Mouse (Mus musculus) left cerebral cortex, adult 11 months (tissue): Measurements from ENCODE around the gene Adamtsl5.

Experiments
- DNase-seq: peaks from one replicate; pipeline ENCODE4 v3.0.0; 2022; ENCODE audit warnings: low spot score

Adamtsl5 gene

GRCm38 (mm10) chr10:80348244-80348781 is at the start of gene Adamtsl5:
TSS of gene Adamtsl5 (minus strand) at chr10:80348412.
- no peak for DNase-seq

- DNase-seq = no peak
Measured at GRCm38 (mm10) chr10:80397524-80398173, 49.4 kb upstream of the Adamtsl5 start.

- no peak for DNase-seq
Measured at GRCm38 (mm10) chr10:80396822-80397523, 48.8 kb upstream of the Adamtsl5 start.

- no peak for DNase-seq
Measured at GRCm38 (mm10) chr10:80395025-80395627, 46.9 kb upstream of the Adamtsl5 start.

- DNase-seq = no peak
Measured at GRCm38 (mm10) chr10:80392687-80393086, 44.5 kb upstream of the Adamtsl5 start.

- DNase-seq = no peak
Measured at GRCm38 (mm10) chr10:80390697-80391096, 42.5 kb upstream of the Adamtsl5 start.

GRCm38 (mm10) chr10:80389185-80389708 is 41.0 kb upstream of the Adamtsl5 start:
- no peak for DNase-seq

GRCm38 (mm10) chr10:80388731-80389130 is 40.5 kb upstream of the Adamtsl5 start:
- no peak for DNase-seq

GRCm38 (mm10) chr10:80387522-80387959 is 39.3 kb upstream of the Adamtsl5 start, which contains the start of gene Mex3d:
TSS of gene Mex3d (minus strand) at chr10:80387659.
- peak; percentile 74 for DNase-seq

- DNase-seq = no peak
Measured at GRCm38 (mm10) chr10:80386735-80387471, 38.7 kb upstream of the Adamtsl5 start.

GRCm38 (mm10) chr10:80385811-80386734 is 37.9 kb upstream of the Adamtsl5 start:
- DNase-seq = no peak

GRCm38 (mm10) chr10:80385310-80385709 is 37.1 kb upstream of the Adamtsl5 start:
- DNase-seq = no peak

GRCm38 (mm10) chr10:80384709-80385108 is 36.5 kb upstream of the Adamtsl5 start:
- DNase-seq = no peak

GRCm38 (mm10) chr10:80384115-80384639 is 36.0 kb upstream of the Adamtsl5 start:
- no peak for DNase-seq

- no peak for DNase-seq
Measured at GRCm38 (mm10) chr10:80383431-80383830, 35.2 kb upstream of the Adamtsl5 start.

- DNase-seq = no peak
Measured at GRCm38 (mm10) chr10:80382641-80383365, 34.6 kb upstream of the Adamtsl5 start.

GRCm38 (mm10) chr10:80377716-80378115 is 29.5 kb upstream of the Adamtsl5 start:
- DNase-seq = no peak

GRCm38 (mm10) chr10:80376160-80376559 is 27.9 kb upstream of the Adamtsl5 start:
- peak; percentile 79 for DNase-seq

- no peak for DNase-seq
Measured at GRCm38 (mm10) chr10:80374063-80374462, 25.9 kb upstream of the Adamtsl5 start.

- DNase-seq = no peak
Measured at GRCm38 (mm10) chr10:80372706-80373105, 24.5 kb upstream of the Adamtsl5 start.
